Mouse (Mus musculus): ENCODE results near the gene Pdzd11.

Pdzd11 gene

DNA sequence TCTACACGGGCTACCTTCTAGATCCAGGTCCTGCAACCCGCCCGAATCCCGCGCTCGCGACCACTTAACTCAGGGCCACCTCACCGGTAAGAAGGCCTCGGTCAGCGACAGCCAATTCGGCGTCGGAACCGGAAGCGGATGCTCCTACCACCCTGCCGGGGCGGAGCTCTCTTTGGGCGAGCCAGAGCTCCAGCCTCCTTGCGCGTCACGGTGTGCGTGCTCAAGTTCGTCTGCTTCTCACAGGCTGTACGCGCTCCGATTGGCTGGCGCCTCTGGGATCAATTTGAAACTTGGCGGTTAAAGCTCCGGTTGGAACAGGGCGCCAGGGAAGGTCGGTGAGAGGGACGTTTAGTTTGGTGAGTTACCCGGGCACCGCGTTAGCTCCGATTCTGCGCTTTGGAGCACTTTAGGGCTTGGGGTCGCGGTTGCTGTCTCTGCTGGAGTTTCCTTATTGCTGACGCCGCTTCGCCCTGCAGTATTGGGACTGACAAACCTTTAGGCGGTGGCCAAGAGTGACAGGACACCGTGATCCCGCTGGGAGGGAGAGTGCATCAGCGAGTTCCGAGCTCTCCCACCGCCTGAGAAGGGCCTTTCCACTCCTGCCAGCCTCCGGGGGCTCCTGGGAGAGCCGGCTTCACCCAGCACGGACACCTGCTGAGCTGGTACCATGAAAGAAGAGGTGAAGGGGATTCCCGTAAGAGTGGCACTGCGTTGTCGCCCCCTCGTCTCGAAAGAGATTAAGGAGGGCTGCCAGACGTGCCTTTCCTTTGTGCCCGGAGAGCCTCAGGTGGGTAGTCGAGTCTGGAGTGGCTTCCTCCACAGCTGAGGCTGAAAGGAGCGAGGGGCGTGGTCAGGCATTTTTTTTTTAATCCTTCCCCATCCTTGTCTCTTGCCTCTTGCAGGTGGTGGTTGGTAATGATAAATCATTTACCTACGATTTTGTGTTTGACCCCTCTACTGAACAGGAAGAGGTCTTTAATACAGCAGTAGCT is at the start of gene Pdzd11:
Pdzd11 (minus strand) TSS at position 767 of the 992 bp plus-strand sequence.
- DNase-seq (ENCODE audit: low spot score in 2 of 2) = peak; percentile 89 to 90

DNA sequence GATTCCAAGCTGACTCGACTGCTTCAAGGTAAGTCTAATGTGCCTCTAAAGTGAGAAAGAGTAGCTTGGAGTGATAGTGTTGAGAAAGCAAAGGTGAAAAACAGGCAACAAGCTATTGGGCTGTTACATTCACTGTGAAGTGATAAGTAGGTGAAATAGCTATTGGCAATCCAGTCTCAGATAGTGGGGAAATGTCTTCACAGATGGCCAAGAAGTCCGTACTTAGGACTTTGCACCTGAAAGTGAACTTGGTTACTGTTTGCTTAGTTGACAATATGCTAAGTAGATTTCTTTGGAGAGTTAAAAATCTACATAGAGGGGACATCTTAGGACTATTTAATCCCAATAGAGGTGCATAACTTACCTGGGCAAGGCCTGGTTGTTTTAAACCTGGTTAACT is 38.5 kb upstream of the Pdzd11 start:
- no peak for DNase-seq (ENCODE audit: low spot score in 2 of 2)

DNA sequence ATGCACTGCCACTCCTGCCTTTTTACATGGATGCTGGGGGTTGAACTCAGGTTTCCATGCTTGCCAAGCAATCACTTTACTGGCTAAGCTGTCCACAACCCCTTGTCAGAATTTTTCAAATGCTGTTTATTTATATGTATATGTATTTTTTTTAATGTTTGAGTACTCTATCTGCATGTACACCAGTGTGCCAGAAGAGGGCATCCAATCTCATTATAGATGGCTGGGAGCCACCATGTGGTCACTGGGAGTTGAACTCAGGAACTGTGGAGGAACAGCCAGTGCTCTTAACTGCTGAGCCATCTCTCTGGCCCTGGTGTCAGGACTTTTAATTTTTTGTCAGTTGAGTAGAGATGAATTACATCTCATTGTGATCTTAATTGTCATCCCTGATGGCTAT is 26.5 kb upstream of the Pdzd11 start:
- no peak for DNase-seq (ENCODE audit: low spot score in 2 of 2)

DNA sequence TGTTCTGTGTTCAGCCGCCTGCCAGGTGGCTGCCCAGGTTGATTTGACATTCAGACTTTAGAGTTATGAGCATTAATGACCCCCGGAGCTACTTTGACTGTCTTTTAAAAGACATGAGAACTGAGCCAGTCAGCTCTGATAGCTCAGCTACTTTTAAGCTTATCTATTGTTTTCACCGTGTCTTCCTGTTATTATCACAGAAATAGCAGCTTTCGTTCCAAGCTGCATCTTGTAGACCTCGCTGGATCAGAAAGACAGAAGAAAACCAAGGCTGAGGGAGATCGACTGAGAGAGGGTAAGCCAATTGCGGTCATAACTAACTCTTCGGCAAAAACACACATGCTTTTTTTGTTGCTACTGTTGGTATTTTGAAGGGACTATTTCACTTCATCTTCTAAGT is 12.1 kb upstream of the Pdzd11 start:
- no peak for DNase-seq (ENCODE audit: low spot score in 2 of 2)

DNA sequence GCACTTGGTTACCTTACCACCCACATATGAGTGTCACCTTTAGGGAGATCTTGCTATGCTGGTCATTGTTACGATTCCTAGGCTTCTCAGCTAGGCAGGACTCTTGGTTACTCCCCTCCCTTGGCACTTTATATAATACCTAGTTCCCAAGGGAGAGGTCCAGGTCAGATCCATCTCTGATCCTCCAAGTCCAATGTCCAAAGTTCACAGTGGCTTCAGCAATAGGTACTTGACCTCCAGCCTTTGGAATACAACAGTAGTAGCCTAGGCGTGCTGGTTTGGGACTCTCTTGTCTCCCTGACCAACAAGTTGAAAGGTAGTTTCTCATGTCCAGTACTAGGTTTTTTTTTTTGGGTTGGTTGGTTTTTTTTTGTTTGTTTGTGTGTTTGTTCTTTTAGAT is 2.7 kb upstream of the Pdzd11 start:
- no peak for DNase-seq (ENCODE audit: low spot score in 2 of 2)

DNA sequence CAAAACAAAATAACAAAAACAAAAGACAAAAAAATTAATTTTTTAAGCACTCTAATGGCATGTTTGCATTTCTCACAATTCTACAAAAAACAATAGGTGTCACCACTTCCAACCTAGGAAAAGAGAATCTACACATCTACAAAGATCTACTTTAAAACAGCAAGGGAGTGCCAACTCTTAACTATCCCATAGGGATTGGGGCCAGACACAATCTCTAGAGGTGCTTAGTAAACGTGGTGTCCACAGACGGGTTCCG is 894 bp downstream of the Pdzd11 start, which contains the start of gene Kif4:
Kif4 (plus strand) TSS at position 192 of the 256 bp plus-strand sequence.
- DNase-seq (ENCODE audit: low spot score in 2 of 2) = no peak

DNA sequence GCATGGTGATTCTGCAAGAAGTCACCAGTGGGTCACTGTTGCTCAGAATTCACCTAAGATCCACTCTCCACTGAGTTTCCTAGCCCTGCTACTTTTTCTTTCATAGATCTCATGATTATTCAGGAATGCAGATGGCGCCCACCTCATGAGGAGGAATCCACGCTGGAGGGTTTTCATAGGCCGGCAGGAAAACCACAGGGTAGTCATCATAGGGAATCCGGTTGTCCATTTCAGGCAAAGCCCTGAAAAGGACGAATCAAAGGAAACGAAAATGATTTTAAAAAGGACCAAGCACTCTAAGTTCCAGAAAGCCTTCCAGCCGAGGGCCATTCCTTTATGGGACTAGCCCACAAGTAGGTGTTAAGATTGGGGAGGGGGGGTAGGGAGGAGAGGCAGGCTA is 1.2 kb downstream of the Pdzd11 start:
- DNase-seq (ENCODE audit: low spot score in 2 of 2) = no peak

DNA sequence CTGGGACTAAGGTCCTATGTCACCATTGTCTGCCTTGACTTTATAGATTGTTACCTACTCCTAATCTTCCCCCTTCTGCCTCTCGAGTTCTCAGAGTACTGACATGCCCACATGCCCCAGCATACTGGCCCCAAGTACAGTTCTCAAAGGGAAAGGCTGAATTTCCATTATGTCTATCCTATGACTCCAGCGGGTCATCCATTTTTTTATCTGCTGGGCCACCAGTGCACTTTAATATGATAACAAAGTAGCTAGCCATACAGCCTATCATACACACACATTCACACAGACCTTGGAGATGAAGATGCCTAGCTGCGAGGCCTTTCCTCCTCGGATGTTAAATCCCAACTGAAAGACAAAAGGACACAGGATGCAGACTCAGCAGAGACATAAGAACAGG is 2.1 kb downstream of the Pdzd11 start:
- no peak for DNase-seq (ENCODE audit: low spot score in 2 of 2)

DNA sequence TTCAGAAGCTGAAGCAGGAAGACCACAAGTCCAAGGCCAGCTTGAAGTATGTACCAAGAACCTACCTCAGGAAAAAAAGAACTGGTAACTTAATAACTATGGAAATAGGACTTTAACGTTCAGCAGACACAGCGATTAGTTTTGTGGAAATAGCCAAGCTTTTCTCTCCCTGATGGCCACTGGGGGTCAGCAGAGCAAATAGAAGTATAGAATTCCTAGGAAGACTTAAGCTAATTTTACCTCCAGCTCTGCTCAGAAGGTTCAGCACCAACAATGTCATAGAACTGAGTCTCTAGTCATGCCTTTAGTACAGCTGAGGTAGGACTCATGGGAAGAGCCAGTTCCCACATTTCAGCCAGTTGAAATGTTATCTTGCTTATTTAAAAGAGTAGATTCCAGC is 5.0 kb downstream of the Pdzd11 start:
- no peak for DNase-seq (ENCODE audit: low spot score in 2 of 2)

DNA sequence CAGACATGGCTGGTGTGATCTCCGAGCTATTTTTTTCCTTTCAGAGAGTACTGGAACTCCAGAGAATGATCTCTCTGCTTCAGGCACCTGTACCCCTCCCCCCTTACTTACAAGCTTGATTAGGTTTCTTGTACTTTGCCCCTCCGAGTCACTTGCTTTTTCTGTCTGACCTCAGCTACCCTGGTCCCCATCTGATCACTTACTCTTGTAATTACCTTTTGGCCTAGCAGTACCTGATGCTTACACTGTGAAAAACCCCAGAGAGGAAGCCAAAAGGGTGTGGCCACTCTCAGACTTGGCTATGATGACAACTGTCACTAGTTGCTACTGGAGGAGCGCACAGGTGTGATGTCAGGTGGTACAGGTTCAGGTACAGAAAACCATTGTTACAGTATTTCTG is 7.9 kb downstream of the Pdzd11 start:
- DNase-seq (ENCODE audit: low spot score in 2 of 2) = no peak

DNA sequence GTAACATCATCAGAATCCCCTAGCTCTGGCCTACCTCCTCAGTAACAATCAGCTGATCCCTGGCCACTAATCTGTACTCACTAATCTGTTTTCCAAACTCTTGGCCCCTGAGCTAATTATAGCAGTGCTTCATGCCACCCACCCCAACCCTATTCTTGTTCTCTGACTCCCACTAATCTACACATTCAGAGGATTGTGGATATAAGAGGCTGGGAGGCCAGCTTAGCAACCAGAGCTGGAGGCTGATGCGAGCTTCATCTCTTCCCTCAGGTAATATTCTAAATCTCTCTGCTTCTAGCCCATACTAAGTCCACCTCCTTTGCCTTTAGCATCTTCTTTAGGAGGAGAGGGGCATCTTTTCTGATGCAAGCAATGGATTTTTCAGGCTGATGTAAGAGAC is 21.1 kb downstream of the Pdzd11 start, which contains the start of gene Arr3:
Arr3 (plus strand) TSS at position 184 of the 400 bp plus-strand sequence.
- no peak for DNase-seq (ENCODE audit: low spot score in 2 of 2)

DNA sequence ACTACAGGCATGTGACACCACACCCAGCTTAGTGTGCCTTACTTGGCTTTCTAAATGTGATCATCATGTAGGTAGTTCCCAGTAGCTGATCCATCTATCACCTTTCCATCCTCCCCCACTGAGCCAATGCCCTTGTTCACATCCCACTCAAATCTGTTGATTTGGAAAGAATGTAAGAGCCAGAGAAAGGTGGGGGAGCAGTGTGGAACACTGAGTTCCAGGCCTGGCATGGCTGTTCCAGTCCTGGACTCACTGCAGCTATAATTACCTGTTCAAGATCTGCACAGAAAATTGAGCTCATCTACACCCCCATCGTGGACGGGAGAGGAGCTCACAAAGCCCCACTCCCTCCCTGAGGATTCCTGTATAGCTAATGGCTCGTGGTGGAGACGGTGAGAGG is 26.6 kb downstream of the Pdzd11 start:
- DNase-seq (ENCODE audit: low spot score in 2 of 2) = no peak

DNA sequence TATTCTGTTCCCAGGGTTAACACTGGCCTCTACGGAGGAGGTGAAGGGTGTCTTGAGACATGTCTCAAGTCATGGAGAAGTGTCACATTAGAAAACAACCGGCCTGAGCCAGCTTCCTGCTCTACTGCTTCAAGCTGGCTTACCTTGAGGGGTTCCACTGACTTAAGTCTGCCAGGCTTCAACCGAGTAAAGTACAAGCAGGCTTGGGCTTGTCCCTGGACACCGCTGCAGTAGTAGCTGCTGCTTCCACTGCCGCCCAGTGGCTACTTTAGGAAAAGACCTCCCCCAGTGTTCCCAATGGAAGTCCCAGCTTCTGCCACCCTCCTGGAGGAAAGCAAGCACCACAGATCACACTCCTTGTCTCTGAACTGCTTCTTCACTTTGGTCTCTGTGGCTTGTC is 28.9 kb downstream of the Pdzd11 start:
- no peak for DNase-seq (ENCODE audit: low spot score in 2 of 2)

DNA sequence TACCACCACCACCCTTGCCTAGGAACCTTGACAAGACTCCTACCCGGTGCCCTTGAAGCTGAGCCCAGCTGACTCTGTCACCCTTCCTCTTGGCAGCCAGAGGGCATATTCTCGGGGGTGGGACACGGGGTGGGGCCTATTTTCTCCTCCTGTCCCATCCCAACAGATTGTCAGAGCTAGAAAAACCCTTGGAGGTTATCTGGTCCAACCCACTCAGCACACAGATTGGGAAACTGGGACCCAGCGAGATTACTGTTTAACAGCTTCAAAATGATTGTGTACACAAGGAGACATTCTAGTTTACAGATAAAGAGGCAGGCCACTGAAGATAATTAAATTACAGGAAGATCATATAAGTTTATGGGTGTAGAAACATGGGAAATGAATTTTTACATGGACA is 31.6 kb downstream of the Pdzd11 start, which contains the start of gene P2ry4:
P2ry4 (minus strand) TSS at position 79 of the 400 bp plus-strand sequence.
- no peak for DNase-seq (ENCODE audit: low spot score in 2 of 2)

Data from spleen, postnatal 36 days (tissue).